Mouse (Mus musculus) kidney, embryonic 16.5 days (tissue): ENCODE measurements around the gene Glt28d2. TPM values are rescaled to one million over a fixed set of nuclear protein-coding genes. Genes with fewer than 3 reads are reported as not detected.

Source experiments
- ATAC-seq: fragments of 200-750 bp; cut with Nextera tagmentation; 2 replicates; pipeline ENCODE4 v1.8.0; 2017; ENCODE audit warnings: moderate TSS enrichment; ENCODE audit not compliant: low FRiP score, low TSS enrichment
- H3K27ac ChIP-seq: fragments of 300-500 bp; sonication (generic); 2 replicates; pipeline ENCODE4 v1.5.1; 2014; ENCODE audit warnings: low read length
- H3K27me3 ChIP-seq: fragments of 300-500 bp; sonication (generic); 2 replicates; pipeline ENCODE4 v1.6.1; 2014; ENCODE audit warnings: low read length, control low read depth, mixed read lengths; ENCODE audit not compliant: insufficient read depth
- H3K36me3 ChIP-seq: fragments of 300-500 bp; sonication (generic); 2 replicates; pipeline ENCODE4 v1.6.1; 2014; ENCODE audit warnings: low read length, control low read depth, mixed read lengths; ENCODE audit not compliant: insufficient read depth
- H3K4me1 ChIP-seq: fragments of 300-500 bp; sonication (generic); 2 replicates; pipeline ENCODE4 v1.6.1; 2014; ENCODE audit warnings: low read length, control low read depth, mixed read lengths; ENCODE audit not compliant: insufficient read depth
- H3K4me2 ChIP-seq: fragments of 300-500 bp; sonication (generic); replicated peaks from 2 replicates; pipeline ENCODE4 v1.6.1; 2014; ENCODE audit warnings: low read depth, low read length
- H3K4me3 ChIP-seq: fragments of 300-500 bp; sonication (generic); 2 replicates; pipeline ENCODE4 v1.5.1; 2014; ENCODE audit warnings: mild to moderate bottlenecking, low read length
- H3K9ac ChIP-seq: fragments of 300-500 bp; sonication (generic); replicated peaks from 2 replicates; pipeline ENCODE4 v1.6.1; 2014; ENCODE audit warnings: low read length
- H3K9me3 ChIP-seq: fragments of 300-500 bp; sonication (generic); 2 replicates; pipeline ENCODE4 v1.6.1; 2016; ENCODE audit warnings: low read length, control low read depth
- WGBS: fragments of 180-500 bp; shearing (Covaris S2); extraction: QIAGEN DNeasy Blood & Tissue Kit; methylation state at CpG from one replicate; pipeline ENCODE4 v1.1.7; 2014; 5-methylcytosine and 5-hydroxymethylcytosine counted together
- polyA plus RNA-seq: library from polyadenylated mRNA; unstranded; fragments of >200 nt; fragmentation: Nextera tagmentation; extraction: Ambion mirVana; gene quantifications from 2 replicates; pipeline ENCODE4 v1.2.1, GENCODE M21; 2015

Gene Glt28d2
- 3.0 and 3.7 TPM in 2 replicates for polyA plus RNA-seq

DNA sequence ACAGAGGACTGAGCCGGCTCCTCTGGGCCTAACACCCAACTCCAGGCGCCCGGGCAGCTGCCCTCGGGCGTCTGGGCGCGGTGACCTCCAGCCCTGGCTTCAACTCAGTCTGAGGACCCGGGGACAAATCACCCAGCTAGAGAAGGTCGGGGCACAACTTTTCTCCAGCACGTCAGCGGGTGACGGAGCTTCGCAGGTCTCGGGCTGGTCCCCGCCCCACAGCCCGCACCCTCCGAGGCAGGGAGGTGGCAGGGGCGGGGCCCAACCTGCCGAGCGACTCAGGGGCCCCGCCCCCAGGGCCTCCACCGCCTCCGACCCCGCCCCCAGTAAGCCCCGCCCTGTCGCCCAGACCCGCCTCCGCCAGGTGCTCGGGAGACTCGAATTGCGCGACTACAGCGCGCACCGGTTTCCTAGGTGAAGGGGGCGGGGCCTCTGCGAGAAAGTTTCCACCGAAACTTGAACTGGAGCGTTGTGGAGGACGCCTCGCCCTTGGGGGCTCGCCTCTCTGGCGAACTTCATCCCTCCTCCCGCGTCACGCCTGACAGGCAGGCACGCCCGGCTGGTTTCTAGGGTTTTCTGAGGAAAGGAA, at the start of gene Glt28d2, which contains the start of gene Gm37240:
Gene Glt28d2 (minus strand): TSS at position 278 of the 589 bp plus-strand sequence.
Gene Gm37240 (minus strand): TSS at position 280 of the 589 bp plus-strand sequence.
- H3K4me1 ChIP-seq = peaks cover 24% of the 10 kb centered on the region
- whole genome bisulfite sequencing = under 1% methylated on average over 37 of the region's 48 CpGs
- H3K9me3 ChIP-seq = no peaks in the 10 kb centered on the region
- peak within 1 kb of the TSS; percentile 67 for H3K4me3 ChIP-seq
- H3K27me3 ChIP-seq = no peaks in the 10 kb centered on the region
- H3K27ac ChIP-seq = peak within 1 kb of the TSS; percentile 83
- H3K4me2 ChIP-seq = peak within 1 kb of the TSS; percentile 83
- H3K9ac ChIP-seq = peak within 1 kb of the TSS; percentile 73
- ATAC-seq = peak; percentile 97
- H3K36me3 ChIP-seq = no peaks in the 10 kb centered on the region

DNA sequence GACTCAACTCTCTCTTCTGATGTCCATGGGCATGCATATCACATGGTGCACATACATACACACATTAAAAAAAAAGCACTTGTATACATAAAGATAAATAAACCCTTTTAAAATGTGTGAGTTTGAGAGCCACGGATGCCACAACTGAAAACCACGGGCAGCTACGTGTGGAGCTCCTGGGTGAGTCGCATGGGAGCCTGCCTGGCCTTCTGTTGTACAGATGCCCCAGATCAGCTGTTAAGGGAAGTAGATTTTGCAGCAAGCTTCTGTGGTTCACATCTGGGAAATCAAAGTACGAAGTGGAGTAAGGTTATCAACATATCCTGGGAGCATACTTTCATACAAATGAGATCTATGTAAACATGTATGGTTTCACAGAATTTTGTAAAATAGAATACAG, 46.3 kb upstream of the Glt28d2 start:
- no peak for ATAC-seq
- Histone ChIP-seq H3K27me3 (no peaks in the 10 kb centered on the region), H3K36me3 (no peaks in the 10 kb centered on the region), H3K9ac (no peak overlapping the region), H3K9me3 (no peaks in the 10 kb centered on the region), H3K27ac (no peak overlapping the region), H3K4me1 (0 out of 2 replicates have a peak, but pooled peaks cover 7% of the 10 kb centered on the region), H3K4me2 (no peak overlapping the region), H3K4me3 (no peak overlapping the region)
- 90% methylated on average over 5 of the region's 5 CpGs for WGBS

GRCm38 (mm10) chr3:85931859-85932258, 44.5 kb upstream of the Glt28d2 start:
- WGBS = 68% methylated on average over 6 of the region's 6 CpGs
- Histone ChIP-seq H3K4me2 (no peak overlapping the region), H3K9me3 (no peaks in the 10 kb centered on the region), H3K36me3 (no peaks in the 10 kb centered on the region), H3K27me3 (no peaks in the 10 kb centered on the region), H3K9ac (no peak overlapping the region), H3K27ac (no peak overlapping the region), H3K4me1 (0 out of 2 replicates have a peak, but pooled peaks cover 7% of the 10 kb centered on the region), H3K4me3 (no peak overlapping the region)
- ATAC-seq = no peak

DNA sequence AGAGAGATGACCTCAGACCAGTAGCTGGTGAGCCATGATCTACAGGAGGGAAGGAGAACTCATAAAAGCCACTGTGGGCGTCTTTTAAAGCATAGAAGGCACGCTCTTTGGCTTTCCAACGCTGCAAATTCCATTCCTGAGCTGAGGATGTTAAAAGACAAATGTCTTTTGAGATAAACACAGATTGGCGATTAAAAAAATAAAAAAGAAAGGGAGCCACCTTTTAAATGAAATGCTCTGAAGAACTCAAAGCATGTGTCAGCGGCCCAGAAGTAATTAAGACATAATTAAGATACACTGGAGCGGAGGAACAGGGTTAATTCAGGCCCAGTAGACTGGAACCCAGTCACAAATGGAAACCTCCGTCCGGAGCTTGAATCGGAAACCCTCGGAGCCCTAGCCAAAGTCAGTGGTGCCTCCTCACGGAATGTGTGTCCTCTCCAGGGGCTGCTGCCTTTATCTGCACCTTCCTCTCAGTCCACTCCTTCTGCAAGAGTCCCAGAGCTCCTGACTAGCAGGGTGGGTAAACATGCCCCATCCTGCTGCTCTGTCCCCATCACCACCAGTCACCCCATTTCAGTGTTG, 43.4 kb upstream of the Glt28d2 start:
- Histone ChIP-seq H3K27me3 (no peaks in the 10 kb centered on the region), H3K9me3 (no peaks in the 10 kb centered on the region), H3K27ac (no peak overlapping the region), H3K4me2 (no peak overlapping the region), H3K9ac (no peak overlapping the region), H3K4me1 (0 out of 2 replicates have a peak, but pooled peaks cover 7% of the 10 kb centered on the region), H3K4me3 (no peak overlapping the region), H3K36me3 (no peaks in the 10 kb centered on the region)
- ATAC-seq = no peak
- WGBS = 46% methylated on average over 11 of the region's 11 CpGs

GRCm38 (mm10) chr3:85929711-85930110, 42.4 kb upstream of the Glt28d2 start:
- 75% methylated on average over 5 of the region's 5 CpGs for WGBS
- ATAC-seq = no peak

DNA sequence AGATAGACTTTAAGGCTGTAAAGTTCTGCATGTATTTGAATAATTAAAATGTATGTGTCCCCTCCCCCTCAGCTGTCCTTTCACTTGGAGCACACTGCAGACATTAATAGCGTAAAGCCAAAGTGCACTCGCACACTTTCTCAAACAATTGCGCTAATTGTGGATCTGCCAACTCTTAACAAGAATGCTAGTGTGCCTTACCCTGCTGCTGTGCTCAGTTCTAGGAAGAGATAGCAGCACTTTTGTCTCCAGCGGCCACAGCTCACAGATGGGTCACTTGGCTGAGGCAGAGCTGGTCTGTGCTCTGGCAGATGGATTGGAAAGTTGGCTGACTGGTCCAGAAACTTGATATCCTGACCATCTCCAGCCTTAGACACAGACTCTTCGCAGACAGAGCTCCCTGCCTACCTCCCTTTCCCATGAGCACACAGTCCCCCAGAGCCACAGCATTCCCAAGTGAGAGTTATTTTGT, 40.9 kb upstream of the Glt28d2 start:
- Histone ChIP-seq H3K4me3 (no peak overlapping the region), H3K36me3 (no peaks in the 10 kb centered on the region), H3K9me3 (no peaks in the 10 kb centered on the region), H3K4me1 (peaks cover 12% of the 10 kb centered on the region), H3K4me2 (no peak overlapping the region), H3K27me3 (no peaks in the 10 kb centered on the region), H3K9ac (no peak overlapping the region), H3K27ac (no peak overlapping the region)
- 83% methylated on average over 5 of the region's 5 CpGs for WGBS
- ATAC-seq = no peak

More at GRCm38 (mm10) chr3:85929711-85930110, 42.4 kb upstream of the Glt28d2 start:
- no peak overlapping the region for H3K4me3 ChIP-seq
- H3K36me3 ChIP-seq = no peaks in the 10 kb centered on the region
- 0 out of 2 replicates have a peak, but pooled peaks cover 7% of the 10 kb centered on the region for H3K4me1 ChIP-seq
- no peak overlapping the region for H3K27ac ChIP-seq
- no peak overlapping the region for H3K9ac ChIP-seq
- H3K4me2 ChIP-seq = no peak overlapping the region
- H3K27me3 ChIP-seq = no peaks in the 10 kb centered on the region
- H3K9me3 ChIP-seq = no peaks in the 10 kb centered on the region

GRCm38 (mm10) chr3:85927296-85927695, 40.0 kb upstream of the Glt28d2 start:
- H3K9me3 ChIP-seq = no peaks in the 10 kb centered on the region
- no peak for ATAC-seq
- WGBS = 62% methylated on average over 9 of the region's 9 CpGs
- H3K4me1 ChIP-seq = peaks cover 12% of the 10 kb centered on the region
- no peak overlapping the region for H3K4me2 ChIP-seq
- no peaks in the 10 kb centered on the region for H3K27me3 ChIP-seq
- no peaks in the 10 kb centered on the region for H3K36me3 ChIP-seq
- H3K4me3 ChIP-seq = no peak overlapping the region
- H3K27ac ChIP-seq = no peak overlapping the region
- no peak overlapping the region for H3K9ac ChIP-seq

- Histone ChIP-seq H3K27ac (no peak overlapping the region), H3K27me3 (no peaks in the 10 kb centered on the region), H3K9me3 (no peaks in the 10 kb centered on the region), H3K4me1 (peaks cover 5% of the 10 kb centered on the region), H3K36me3 (no peaks in the 10 kb centered on the region), H3K4me3 (no peak overlapping the region), H3K4me2 (peak overlapping the region; percentile 24; the same call in 1 of the 2 replicates), H3K9ac (peak overlapping the region; percentile 41; the same call in 1 of the 2 replicates)
- peak; percentile 72; the same call in 1 of the 2 replicates for ATAC-seq
- WGBS = 37% methylated on average over 18 of the region's 18 CpGs
Observed at GRCm38 (mm10) chr3:85923954-85924945, 36.9 kb upstream of the Glt28d2 start.

DNA sequence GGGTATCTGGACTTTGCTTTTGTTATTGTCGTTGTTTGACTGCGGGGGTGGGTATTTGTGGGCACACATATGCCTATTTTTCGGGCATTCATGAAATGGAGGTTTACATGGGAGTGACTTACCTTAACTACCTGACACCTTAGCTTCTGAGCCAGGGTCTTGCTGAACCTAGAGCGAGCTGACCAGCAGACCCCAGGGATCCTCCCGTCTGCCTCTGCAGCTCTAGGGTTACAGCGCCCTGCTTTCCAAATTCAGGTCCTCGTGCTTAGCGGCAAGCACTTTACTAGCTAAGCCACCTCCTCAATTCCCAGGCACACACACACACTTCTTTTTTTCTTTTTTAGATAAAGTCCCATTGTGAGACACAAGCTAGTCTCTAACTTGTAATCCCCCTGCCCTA, 36.0 kb upstream of the Glt28d2 start:
- no peak for ATAC-seq
- 0 out of 2 replicates have a peak overlapping the region, but pooled peaks have one; percentile 24 for H3K4me2 ChIP-seq

More for the DNA sequence above, 36.0 kb upstream of the Glt28d2 start:
- Histone ChIP-seq H3K9ac (0 out of 2 replicates have a peak overlapping the region, but pooled peaks have one; percentile 9), H3K4me3 (no peak overlapping the region), H3K9me3 (no peaks in the 10 kb centered on the region), H3K4me1 (peaks cover 5% of the 10 kb centered on the region), H3K36me3 (no peaks in the 10 kb centered on the region), H3K27ac (no peak overlapping the region), H3K27me3 (no peaks in the 10 kb centered on the region)
- 58% methylated on average over 8 of the region's 8 CpGs for WGBS
